In the genomic region with DNA sequence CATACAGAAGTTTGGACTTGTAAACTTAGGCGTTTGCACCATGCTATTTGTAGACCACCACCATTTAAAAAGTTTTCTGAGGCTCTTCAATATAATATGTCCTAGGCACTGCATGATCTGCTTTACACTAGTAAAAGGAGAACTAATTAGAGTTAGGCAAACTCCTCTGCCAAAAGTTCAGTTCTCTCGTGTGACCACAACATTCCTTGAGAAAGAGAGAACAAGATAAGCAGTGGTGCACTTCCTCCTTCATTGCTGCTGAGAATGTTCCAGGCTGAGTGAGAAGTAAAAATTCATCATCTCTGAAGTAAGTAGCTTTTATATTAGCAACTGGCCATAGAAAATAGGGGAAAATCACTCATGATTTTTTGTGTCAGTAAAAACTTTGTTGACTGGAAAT, we compare ENCODE assay signal across 24 mouse cellular contexts. TPM values are rescaled to one million over a fixed set of nuclear protein-coding genes. Genes with fewer than 3 reads are reported as not detected.
DNase-seq lines count a peak whose midpoint lies in the region; ATAC-seq and TF ChIP-seq lines count a peak whose summit lies in the region.
"Had no signal": no experiment of that assay in that cellular context is flagged by ENCODE, and none has a peak within 500 bp of the region (broad histone marks: within the 10 kb centered on the region; RNA-seq: fewer than 3 reads in every experiment).

TSS of gene Adgre4 (plus strand) at position 199 of the 400 bp plus-strand sequence.

- H3K4me3 ChIP-seq in lung, postnatal 0 days (ENCODE audit: low read depth, low read length): no peak within 1 kb of the TSS
- H3K4me3 ChIP-seq in kidney, embryonic 14.5 days (ENCODE audit: low read length): no peak within 1 kb of the TSS
- H3K4me3 ChIP-seq: forebrain, embryonic 13.5 days; heart, embryonic 12.5 days; hindbrain, embryonic 12.5 days; limb, embryonic 15.5 days; midbrain, embryonic 12.5 days had no signal

- peak; percentile 9 for DNase-seq in lung, postnatal 0 days (ENCODE audit: low spot score)
- DNase-seq in lung, postnatal 10 days: no peak
- peak; percentile 84 for DNase-seq in MEL-GATA-1-ER (ENCODE audit: extremely low read depth, low read depth)
- DNase-seq in c-Kit-positive CD71-negative TER-119-negative erythroid progenitor cells, embryonic 14.5 days (ENCODE audit: low read depth): peak; percentile 17
- DNase-seq: adrenal gland, postnatal 25 days; cerebellum, adult 2 months; cerebellum, postnatal 25 days; heart, postnatal 10 days; kidney, adult 11 months; left cerebral cortex, postnatal 4 days; lung, adult 18-20 months; right cerebral cortex, postnatal 14 days; spleen, adult 18-20 months; thymus, postnatal 25 days had no signal

- H3K9ac ChIP-seq in lung, postnatal 0 days (replicated peaks; ENCODE audit: low read depth): no peak within 1 kb of the TSS
- H3K9ac ChIP-seq in kidney, embryonic 14.5 days (ENCODE audit: low read depth, low read length): no peak within 1 kb of the TSS
- H3K9ac ChIP-seq: forebrain, embryonic 13.5 days; heart, embryonic 12.5 days; hindbrain, embryonic 12.5 days; limb, embryonic 15.5 days; midbrain, embryonic 12.5 days had no signal

- ATAC-seq in lung, postnatal 0 days: no peak
- ATAC-seq in monocyte, adult 5-6 weeks (replicated peaks; ENCODE audit: insufficient number of reproducible peaks, low FRiP score, low TSS enrichment, poor library complexity, severe bottlenecking): peak; percentile 79
- ATAC-seq in activated CD4-positive, CD25-positive, alpha-beta regulatory T cell, adult 4 months: no peak
- ATAC-seq in kidney, embryonic 14.5 days (ENCODE audit: low FRiP score, low TSS enrichment): no peak
- ATAC-seq: forebrain, embryonic 13.5 days had no signal

- H3K36me3 ChIP-seq in lung, postnatal 0 days (ENCODE audit: insufficient read depth, low read length): no peaks in the 10 kb centered on the region
- no peaks in the 10 kb centered on the region for H3K36me3 ChIP-seq in kidney, embryonic 14.5 days (ENCODE audit: control insufficient read depth, insufficient read depth, low read length)
- H3K36me3 ChIP-seq: heart, embryonic 12.5 days; hindbrain, embryonic 12.5 days; limb, embryonic 15.5 days; midbrain, embryonic 12.5 days had no signal

- no peak within 1 kb of the TSS for H3K27ac ChIP-seq in lung, postnatal 0 days (ENCODE audit: low read length)
- H3K27ac ChIP-seq in kidney, embryonic 14.5 days (ENCODE audit: low read depth, low read length): no peak within 1 kb of the TSS
- H3K27ac ChIP-seq: forebrain, embryonic 13.5 days; hindbrain, embryonic 12.5 days; kidney, postnatal 0 days; limb, embryonic 15.5 days; midbrain, embryonic 12.5 days had no signal

- H3K9me3 ChIP-seq in lung, postnatal 0 days (ENCODE audit: low read length): no peaks in the 10 kb centered on the region
- H3K9me3 ChIP-seq in kidney, embryonic 14.5 days (ENCODE audit: control insufficient read depth, low read length): no peaks in the 10 kb centered on the region
- H3K9me3 ChIP-seq: forebrain, embryonic 13.5 days; heart, embryonic 12.5 days; hindbrain, embryonic 12.5 days; limb, embryonic 15.5 days; midbrain, embryonic 12.5 days had no signal

- TF ChIP-seq EP300 in lung, postnatal 0 days (IDR thresholded peaks at IDR 0.05): no peak

- no peak for TF ChIP-seq CTCF in lung, postnatal 0 days (IDR thresholded peaks at IDR 0.05)

- H3K4me2 ChIP-seq in lung, postnatal 0 days (replicated peaks; ENCODE audit: low read depth, low read length): no peak within 1 kb of the TSS
- H3K4me2 ChIP-seq in kidney, embryonic 14.5 days (replicated peaks; ENCODE audit: low read depth, low read length): no peak within 1 kb of the TSS
- H3K4me2 ChIP-seq: forebrain, embryonic 13.5 days; heart, embryonic 12.5 days; hindbrain, embryonic 12.5 days; limb, embryonic 15.5 days; midbrain, embryonic 12.5 days had no signal

- no peaks in the 10 kb centered on the region for H3K4me1 ChIP-seq in lung, postnatal 0 days (ENCODE audit: insufficient read depth, low read depth, low read length)
- H3K4me1 ChIP-seq in kidney, embryonic 14.5 days (ENCODE audit: control insufficient read depth, insufficient read depth, low read length): no peaks in the 10 kb centered on the region
- H3K4me1 ChIP-seq: forebrain, embryonic 13.5 days; heart, embryonic 12.5 days; hindbrain, embryonic 12.5 days; limb, embryonic 15.5 days; midbrain, embryonic 12.5 days had no signal

- no peaks in the 10 kb centered on the region for H3K27me3 ChIP-seq in lung, postnatal 0 days (replicated peaks; ENCODE audit: insufficient read depth, low read length)
- H3K27me3 ChIP-seq in kidney, embryonic 14.5 days (ENCODE audit: control insufficient read depth, insufficient read depth, low read length): no peaks in the 10 kb centered on the region
- H3K27me3 ChIP-seq: forebrain, embryonic 13.5 days; heart, embryonic 12.5 days; hindbrain, embryonic 12.5 days; limb, embryonic 15.5 days; midbrain, embryonic 12.5 days had no signal

- WGBS in lung, postnatal 0 days: 41% methylated on average over 2 of the region's 2 CpGs
- WGBS in kidney, embryonic 14.5 days: 58% methylated on average over 2 of the region's 2 CpGs

RNA-seq across cellular contexts. Expression of gene Adgre4, which starts in this region (rescaled TPM):
- polyA plus RNA-seq in lung, postnatal 0 days (2015; fragmentation: Nextera tagmentation; extraction: Ambion mirVana): 0.84 and 0.93 TPM in 2 replicates
- total RNA-seq in monocyte, adult 5-6 weeks (2017): 433 to 771 TPM (median 747 TPM) in 3 replicates
- under 1 TPM in 1 of 2 experiments, not detected in 1; 0.38 TPM for polyA plus RNA-seq in activated CD4-positive, CD25-positive, alpha-beta regulatory T cell, adult 4 months (2017; shearing (Covaris generic))
- 0.10 and 0.81 TPM in 2 replicates for polyA plus RNA-seq in kidney, embryonic 14.5 days (2014; fragmentation: Nextera tagmentation; extraction: Ambion mirVana)
- total RNA-seq: layer of hippocampus, postnatal 14 days had no signal
- polyA plus RNA-seq: cerebellum, adult 2 months; heart, embryonic 12.5 days; hindbrain, embryonic 12.5 days had no signal

Comparison
In these comparisons a context has a peak if more than half of its experiments do, and no peak if none do; other contexts are left out.
1. Peak in DNase-seq in lung, postnatal 0 days; RNA of the gene not detected or under 1 TPM.